Mouse (Mus musculus) embryonic facial prominence, embryonic 12.5 days (tissue): Measurements from ENCODE around the gene Atad2b. TPM values are rescaled to one million over a fixed set of nuclear protein-coding genes. Genes with fewer than 3 reads are reported as not detected.
"Not testable (repeated sequence)": the region's sequence is repeated elsewhere in the genome, so short reads cannot be mapped to it uniquely, and the experiment has no call there.

Experiments used
- ATAC-seq: fragments of 200-750 bp; cut with Nextera tagmentation; 2 replicates; pipeline ENCODE4 v1.8.0; 2017; ENCODE audit not compliant: insufficient number of reproducible peaks, insufficient read depth, low FRiP score, low TSS enrichment
- H3K27ac ChIP-seq: fragments of 300-500 bp; sonication (generic); 2 replicates; pipeline ENCODE4 v1.5.1; 2016; ENCODE audit warnings: mild to moderate bottlenecking
- H3K27me3 ChIP-seq: fragments of 300-500 bp; sonication (generic); 2 replicates; pipeline ENCODE4 v1.6.1; 2016; ENCODE audit warnings: mild to moderate bottlenecking, moderate library complexity
- H3K36me3 ChIP-seq: fragments of 300-500 bp; sonication (generic); 2 replicates; pipeline ENCODE4 v1.6.1; 2016; ENCODE audit warnings: mild to moderate bottlenecking
- H3K4me1 ChIP-seq: fragments of 300-500 bp; sonication (generic); 2 replicates; pipeline ENCODE4 v1.6.1; 2016
- H3K4me2 ChIP-seq: fragments of 300-500 bp; sonication (generic); replicated peaks from 2 replicates; pipeline ENCODE4 v1.6.1; 2016; ENCODE audit warnings: mild to moderate bottlenecking, moderate library complexity
- H3K4me3 ChIP-seq: fragments of 300-500 bp; sonication (generic); 2 replicates; pipeline ENCODE4 v1.5.1; 2016; ENCODE audit warnings: mild to moderate bottlenecking
- H3K9ac ChIP-seq: fragments of 300-500 bp; sonication (generic); 2 replicates; pipeline ENCODE4 v1.6.1; 2016; ENCODE audit warnings: mild to moderate bottlenecking, moderate library complexity
- H3K9me3 ChIP-seq: fragments of 300-500 bp; sonication (generic); 2 replicates; pipeline ENCODE4 v1.6.1; 2016; ENCODE audit warnings: mild to moderate bottlenecking, moderate library complexity
- WGBS: fragments of 180-500 bp; shearing (Covaris S2); methylation state at CpG from one replicate; pipeline ENCODE4 v1.1.7; 2016; 5-methylcytosine and 5-hydroxymethylcytosine counted together
- polyA plus RNA-seq: library from polyadenylated mRNA; unstranded; fragments of >200 nt; fragmentation: Nextera tagmentation; extraction: Ambion mirVana; gene quantifications from 2 replicates; pipeline ENCODE4 v1.2.1, GENCODE M21; 2016

Atad2b gene
- polyA plus RNA-seq, 1 experiment from 2014 or later, result 22.3 TPM

DNA sequence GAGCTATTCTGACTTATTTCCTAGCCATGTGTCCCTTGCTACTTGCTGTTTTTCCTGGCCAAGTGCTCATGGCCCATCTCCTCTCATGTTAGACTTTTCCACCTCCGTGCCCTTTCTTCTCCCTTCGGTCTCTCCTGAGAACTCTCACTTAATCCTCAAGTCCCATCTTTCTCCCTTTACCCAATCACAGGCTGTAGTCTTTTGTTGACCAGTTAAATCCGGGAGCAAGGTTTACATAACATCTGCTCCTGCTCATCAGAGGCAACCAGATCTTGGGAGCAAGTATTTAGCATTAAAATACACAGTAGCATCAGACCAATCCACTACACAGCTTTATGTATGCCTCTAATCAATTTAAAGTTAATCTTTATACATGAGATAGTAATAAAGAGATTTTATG, 2.7 kb upstream of the Atad2b start:
- Histone ChIP-seq H3K9ac (no peak overlapping the region), H3K27me3 (no peaks in the 10 kb centered on the region), H3K27ac (no peak overlapping the region), H3K36me3 (no peaks in the 10 kb centered on the region), H3K9me3 (no peaks in the 10 kb centered on the region), H3K4me1 (peaks cover 4% of the 10 kb centered on the region), H3K4me3 (no peak overlapping the region), H3K4me2 (no peak overlapping the region)
- 55% methylated on average over 3 of the region's 3 CpGs for WGBS
- no peak for ATAC-seq

DNA sequence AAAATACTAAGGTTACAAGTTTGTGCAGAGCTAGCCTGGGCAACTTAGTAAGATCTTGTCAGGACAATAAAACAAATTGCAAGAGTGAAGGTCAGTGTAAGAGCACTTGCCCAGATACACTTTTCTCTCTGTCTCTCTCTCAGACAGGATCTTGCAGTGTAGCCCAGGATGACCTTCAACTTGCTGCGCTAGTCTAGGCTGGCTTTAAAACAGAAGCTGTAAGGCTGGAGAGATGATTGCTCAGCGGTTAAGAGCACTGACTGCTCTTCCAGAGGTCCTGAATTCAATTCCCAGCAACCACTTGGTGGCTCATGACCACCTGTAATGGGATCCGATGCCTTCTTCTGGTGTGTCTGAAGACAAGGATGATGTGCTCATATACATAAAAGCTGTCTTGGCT, 2.2 kb upstream of the Atad2b start:
- 77% methylated on average over 3 of the region's 3 CpGs for WGBS
- peaks cover 7% of the 10 kb centered on the region for H3K4me1 ChIP-seq
- H3K9ac ChIP-seq, result no peak overlapping the region
- H3K4me2 ChIP-seq, result no peak overlapping the region
- no peaks in the 10 kb centered on the region for H3K36me3 ChIP-seq
- no peak overlapping the region for H3K4me3 ChIP-seq
- no peaks in the 10 kb centered on the region for H3K9me3 ChIP-seq
- no peaks in the 10 kb centered on the region for H3K27me3 ChIP-seq
- H3K27ac ChIP-seq, result no peak overlapping the region
- ATAC-seq, result no peak

DNA sequence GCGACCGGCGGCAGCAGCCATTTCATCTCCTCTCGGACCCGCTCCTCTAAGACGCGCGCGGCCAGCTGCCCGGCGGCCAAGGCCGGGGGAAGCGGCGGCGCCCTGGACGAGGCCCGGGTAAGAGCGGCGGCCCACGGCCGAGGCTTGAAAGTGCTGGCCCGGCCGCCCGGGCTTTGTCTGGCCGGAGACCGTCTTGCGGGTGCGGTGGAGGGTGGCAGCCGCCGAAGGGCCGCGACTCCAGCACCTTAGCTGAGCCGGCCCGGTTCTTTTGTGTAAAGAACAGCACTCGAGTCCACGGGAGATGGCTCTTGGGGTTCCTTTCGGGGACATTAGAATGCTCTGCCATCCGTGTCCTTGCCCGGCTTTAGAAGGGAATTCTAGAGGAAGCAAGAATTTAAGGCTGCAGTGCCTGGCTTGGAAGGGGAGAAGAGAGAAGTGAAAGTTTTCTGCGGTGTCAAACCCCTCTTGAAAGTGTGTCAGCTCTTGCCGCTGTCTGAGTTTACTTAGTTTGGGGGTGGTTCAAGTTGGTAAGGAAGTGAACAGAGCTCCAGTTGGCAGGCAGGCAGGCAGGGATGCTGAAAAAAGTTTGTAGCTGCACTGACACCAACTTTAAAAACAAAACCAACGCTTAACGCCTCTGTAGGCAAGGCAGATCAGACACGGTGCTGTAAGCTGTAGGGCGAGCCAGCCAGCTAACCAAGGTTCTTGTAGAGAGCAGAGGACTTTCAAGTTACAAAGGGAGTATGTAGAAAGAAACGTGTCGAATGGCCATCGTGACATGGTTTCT, 845 bp downstream of the Atad2b start:
- H3K4me2 ChIP-seq, result peak overlapping the region; percentile 60
- H3K27me3 ChIP-seq, result no peaks in the 10 kb centered on the region
- peak overlapping the region; percentile 99 for H3K27ac ChIP-seq
- peak overlapping the region; percentile 99 for H3K9ac ChIP-seq
- peaks cover 7% of the 10 kb centered on the region for H3K4me1 ChIP-seq
- no peaks in the 10 kb centered on the region for H3K36me3 ChIP-seq
- no peak for ATAC-seq
- under 1% methylated on average over 48 of the region's 48 CpGs for WGBS
- no peaks in the 10 kb centered on the region for H3K9me3 ChIP-seq
- H3K4me3 ChIP-seq, result peak overlapping the region; percentile 80

DNA sequence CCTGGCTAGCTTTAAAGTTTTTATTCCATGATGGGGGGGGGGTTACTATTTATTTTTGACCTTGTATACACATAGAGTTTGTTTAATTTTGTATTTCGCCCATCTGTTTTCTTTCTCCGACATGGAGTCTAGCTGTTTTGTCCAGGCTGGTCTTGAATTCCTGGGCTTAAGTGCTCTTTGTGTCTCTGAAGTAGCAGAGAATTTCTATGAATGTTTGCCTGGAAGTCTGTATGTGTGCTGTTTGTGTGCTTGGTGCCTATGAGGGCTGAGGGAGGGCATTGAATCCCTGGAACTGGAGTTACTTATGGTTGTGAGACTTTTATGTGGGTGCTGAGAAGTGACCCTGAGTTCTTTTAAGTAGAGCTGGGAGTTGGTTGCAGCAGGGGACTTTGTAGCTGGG, 11.0 kb downstream of the Atad2b start:
- H3K4me3 ChIP-seq, result no peak overlapping the region
- no peak for ATAC-seq
- H3K4me1 ChIP-seq, result no peaks in the 10 kb centered on the region
- H3K27ac ChIP-seq, result no peak overlapping the region
- no peaks in the 10 kb centered on the region for H3K9me3 ChIP-seq
- 95% methylated on average over 2 of the region's 2 CpGs for WGBS
- H3K36me3 ChIP-seq, result no peaks in the 10 kb centered on the region
- H3K27me3 ChIP-seq, result no peaks in the 10 kb centered on the region
- no peak overlapping the region for H3K9ac ChIP-seq
- H3K4me2 ChIP-seq, result no peak overlapping the region

DNA sequence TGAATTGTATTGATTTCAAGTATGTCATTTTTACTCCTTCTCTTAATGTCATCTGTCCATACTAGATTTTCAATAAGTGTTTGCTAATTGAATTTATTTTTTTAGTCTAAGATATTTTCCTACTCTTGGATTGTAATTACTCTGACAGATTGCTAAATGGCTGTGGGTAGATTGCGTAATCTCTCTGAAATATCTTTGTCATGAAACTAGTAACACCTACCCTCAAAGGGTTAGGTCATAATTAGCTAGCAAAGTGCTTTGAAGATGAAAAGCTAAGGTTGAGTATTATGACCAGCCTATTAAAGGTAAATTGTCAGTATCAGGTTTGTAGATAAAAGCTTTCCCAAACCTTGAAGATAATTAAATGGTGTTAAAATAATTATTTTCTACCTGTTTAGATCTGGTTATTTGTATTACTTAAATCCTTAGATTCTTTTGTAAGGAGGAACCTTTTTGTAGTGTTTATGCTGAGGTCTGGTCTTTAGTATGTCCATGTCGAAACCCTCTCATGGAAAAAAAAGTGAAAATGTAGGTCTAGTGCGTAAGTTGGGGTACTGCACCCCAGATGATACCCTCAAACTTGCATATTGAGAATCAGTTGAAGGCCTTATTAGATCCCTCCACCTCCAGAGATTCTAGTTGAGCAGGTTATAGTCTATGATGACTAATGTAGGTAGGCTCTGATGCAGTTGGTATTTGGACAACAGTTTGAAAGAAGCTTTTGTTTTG, 13.8 kb downstream of the Atad2b start:
- H3K4me1 ChIP-seq, result no peaks in the 10 kb centered on the region
- no peaks in the 10 kb centered on the region for H3K36me3 ChIP-seq
- no peaks in the 10 kb centered on the region for H3K9me3 ChIP-seq

DNA sequence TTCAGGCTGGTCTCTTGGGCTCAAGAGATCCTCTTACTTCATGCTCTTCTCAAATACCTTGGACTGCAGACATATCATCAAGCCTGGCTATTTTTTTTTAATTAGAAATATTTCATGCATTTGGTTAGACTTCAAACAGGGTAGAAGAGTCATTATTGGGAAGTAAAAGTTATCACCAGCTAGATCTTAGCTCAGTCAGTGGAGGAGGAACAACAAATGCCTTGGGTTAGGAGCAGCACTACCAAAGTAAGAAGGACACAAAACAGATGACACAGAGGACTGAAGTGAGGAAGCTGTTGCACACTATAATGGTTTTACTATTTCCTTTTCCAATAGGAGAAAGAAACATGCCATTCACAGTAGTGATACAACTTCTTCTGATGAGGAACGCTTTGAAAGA, 35.1 kb downstream of the Atad2b start:
- no peak overlapping the region for H3K9ac ChIP-seq
- H3K9me3 ChIP-seq, result no peaks in the 10 kb centered on the region
- H3K4me3 ChIP-seq, result no peak overlapping the region
- H3K27me3 ChIP-seq, result no peaks in the 10 kb centered on the region
- H3K36me3 ChIP-seq, result peaks cover 60% of the 10 kb centered on the region
- H3K4me1 ChIP-seq, result no peaks in the 10 kb centered on the region
- no peak overlapping the region for H3K4me2 ChIP-seq
- ATAC-seq, result no peak
- H3K27ac ChIP-seq, result no peak overlapping the region
- WGBS, result 96% methylated on average over 1 of the region's 1 CpGs

More for the DNA sequence above, 13.8 kb downstream of the Atad2b start:
- Histone ChIP-seq H3K4me2 (no peak overlapping the region), H3K4me3 (no peak overlapping the region), H3K9ac (no peak overlapping the region), H3K27ac (no peak overlapping the region), H3K27me3 (no peaks in the 10 kb centered on the region)
- 92% methylated on average over 3 of the region's 3 CpGs for WGBS
- ATAC-seq, result no peak

DNA sequence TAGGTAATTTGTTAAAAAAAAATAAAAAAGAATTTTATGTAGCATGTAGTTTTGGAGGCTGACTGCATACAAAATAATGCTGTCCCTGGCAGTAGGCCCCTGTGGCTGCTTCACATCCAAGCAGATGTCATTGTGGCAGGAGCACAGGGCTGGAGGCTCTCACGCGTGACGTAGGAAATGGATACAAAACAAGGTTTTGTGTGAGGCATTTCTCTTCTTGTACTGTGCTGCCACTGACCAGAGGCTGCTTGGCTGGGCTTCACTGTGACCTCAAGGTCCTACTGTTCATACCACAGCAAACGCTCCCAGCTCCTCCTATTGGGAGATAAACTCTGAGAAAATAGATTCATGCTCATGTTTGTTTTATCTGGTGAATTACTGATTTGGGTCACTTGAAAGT, 36.0 kb downstream of the Atad2b start:
- 86% methylated on average over 4 of the region's 4 CpGs for WGBS
- no peak overlapping the region for H3K4me3 ChIP-seq
- no peak overlapping the region for H3K4me2 ChIP-seq
- no peaks in the 10 kb centered on the region for H3K9me3 ChIP-seq
- H3K27ac ChIP-seq, result no peak overlapping the region
- H3K27me3 ChIP-seq, result no peaks in the 10 kb centered on the region
- no peak overlapping the region for H3K9ac ChIP-seq
- peaks cover 54% of the 10 kb centered on the region for H3K36me3 ChIP-seq
- H3K4me1 ChIP-seq, result no peaks in the 10 kb centered on the region
- no peak for ATAC-seq

DNA sequence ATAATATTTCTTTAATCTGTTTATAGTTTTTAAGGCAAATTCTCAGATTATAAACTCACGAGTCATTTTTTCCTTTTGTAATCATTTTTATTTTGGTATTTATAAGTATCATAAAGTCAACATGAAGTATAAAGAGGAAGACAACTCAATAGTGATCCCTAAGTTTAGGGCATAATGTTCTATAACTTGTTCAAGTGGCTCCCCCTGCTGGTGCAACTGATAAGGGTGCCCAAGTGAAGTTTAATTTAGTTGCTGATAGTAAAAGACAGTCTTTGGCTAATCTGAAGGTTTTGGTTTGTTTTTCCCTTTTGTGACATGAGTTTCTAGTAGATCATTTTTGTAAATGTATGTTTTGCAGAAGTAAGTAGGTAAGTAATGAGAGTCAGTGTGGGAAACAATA, 55.8 kb downstream of the Atad2b start:
- Histone ChIP-seq H3K4me2 (no peak overlapping the region), H3K9ac (no peak overlapping the region), H3K27me3 (no peaks in the 10 kb centered on the region), H3K4me3 (no peak overlapping the region), H3K9me3 (no peaks in the 10 kb centered on the region), H3K4me1 (no peaks in the 10 kb centered on the region), H3K36me3 (peaks cover 38% of the 10 kb centered on the region), H3K27ac (no peak overlapping the region)
- no peak for ATAC-seq
- 49% methylated on average over 1 of the region's 1 CpGs for whole genome bisulfite sequencing

DNA sequence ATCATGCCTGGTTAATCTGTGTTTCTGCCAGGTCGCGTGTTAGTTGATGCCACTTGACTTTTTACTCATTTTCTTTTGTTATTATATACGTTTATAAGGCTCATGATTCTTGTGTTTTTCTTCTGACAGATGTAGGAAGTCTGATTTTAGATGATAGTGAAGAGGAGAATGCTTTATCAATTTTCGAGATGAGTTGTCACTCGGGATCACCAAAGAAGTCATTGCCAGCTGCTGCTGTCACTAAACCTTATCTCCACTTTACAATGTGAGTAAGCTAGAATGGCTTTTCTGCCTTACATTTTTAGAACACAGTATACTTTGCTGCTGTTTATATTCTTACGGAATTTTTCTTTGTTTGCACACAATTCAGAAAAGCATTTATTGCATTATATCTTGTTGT, 61.2 kb downstream of the Atad2b start:
- H3K4me3 ChIP-seq, result no peak overlapping the region
- peaks cover 42% of the 10 kb centered on the region for H3K36me3 ChIP-seq
- 91% methylated on average over 6 of the region's 6 CpGs for WGBS
- no peaks in the 10 kb centered on the region for H3K27me3 ChIP-seq
- no peak overlapping the region for H3K27ac ChIP-seq
- no peak for ATAC-seq
- no peaks in the 10 kb centered on the region for H3K9me3 ChIP-seq
- H3K4me2 ChIP-seq, result no peak overlapping the region
- H3K9ac ChIP-seq, result no peak overlapping the region
- no peaks in the 10 kb centered on the region for H3K4me1 ChIP-seq

DNA sequence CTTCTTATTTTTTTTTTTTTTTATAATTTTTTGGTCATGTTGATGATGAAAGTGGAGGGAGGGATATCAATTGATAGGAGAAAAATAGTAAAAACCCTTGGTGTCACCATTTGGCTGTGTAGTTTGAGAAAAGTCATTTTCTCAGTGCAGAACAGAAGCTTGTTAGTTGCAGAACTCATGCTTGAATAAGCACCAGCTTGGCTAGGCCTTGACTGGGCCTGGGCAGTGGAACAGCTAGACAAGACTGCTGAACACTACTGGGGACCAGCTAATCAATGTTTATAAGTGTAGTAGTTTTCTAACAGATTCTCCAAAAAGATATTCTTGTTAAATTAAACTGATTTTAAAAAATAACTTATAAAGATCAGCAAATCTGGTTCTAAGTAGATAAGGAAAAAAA, 79.8 kb downstream of the Atad2b start:
- Histone ChIP-seq H3K4me3 (no peak overlapping the region), H3K4me1 (no peaks in the 10 kb centered on the region), H3K36me3 (0 out of 2 replicates have a peak, but pooled peaks cover under 1% of the 10 kb centered on the region), H3K4me2 (no peak overlapping the region), H3K9ac (no peak overlapping the region), H3K9me3 (no peaks in the 10 kb centered on the region), H3K27ac (no peak overlapping the region), H3K27me3 (no peaks in the 10 kb centered on the region)
- ATAC-seq, result no peak

DNA sequence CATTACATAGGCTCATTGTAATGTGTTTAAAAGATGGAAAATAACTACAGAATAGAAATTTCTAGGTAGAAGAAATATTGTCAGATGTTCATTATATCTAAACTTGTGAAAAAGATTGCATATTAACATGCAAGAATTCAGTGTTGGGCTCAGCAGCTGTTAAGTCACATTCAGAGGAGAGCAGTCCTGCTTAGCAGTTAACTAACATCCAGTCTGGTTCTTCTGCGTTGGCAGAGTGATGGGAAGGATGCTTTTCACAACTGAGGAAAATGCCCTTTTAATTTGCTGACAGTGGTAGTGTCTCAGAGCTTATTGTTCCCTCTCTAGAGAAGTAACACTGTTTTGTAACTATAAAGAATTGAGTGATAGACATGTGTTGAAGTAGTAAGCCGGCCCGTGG, 88.2 kb downstream of the Atad2b start:
- no peaks in the 10 kb centered on the region for H3K9me3 ChIP-seq
- no peak for ATAC-seq
- no peaks in the 10 kb centered on the region for H3K27me3 ChIP-seq
- H3K4me3 ChIP-seq, result no peak overlapping the region
- H3K4me1 ChIP-seq, result no peaks in the 10 kb centered on the region
- 79% methylated on average over 3 of the region's 3 CpGs for WGBS
- no peak overlapping the region for H3K4me2 ChIP-seq
- H3K36me3 ChIP-seq, result no peaks in the 10 kb centered on the region; the same call in 1 of the 2 replicates
- no peak overlapping the region for H3K9ac ChIP-seq
- no peak overlapping the region for H3K27ac ChIP-seq

DNA sequence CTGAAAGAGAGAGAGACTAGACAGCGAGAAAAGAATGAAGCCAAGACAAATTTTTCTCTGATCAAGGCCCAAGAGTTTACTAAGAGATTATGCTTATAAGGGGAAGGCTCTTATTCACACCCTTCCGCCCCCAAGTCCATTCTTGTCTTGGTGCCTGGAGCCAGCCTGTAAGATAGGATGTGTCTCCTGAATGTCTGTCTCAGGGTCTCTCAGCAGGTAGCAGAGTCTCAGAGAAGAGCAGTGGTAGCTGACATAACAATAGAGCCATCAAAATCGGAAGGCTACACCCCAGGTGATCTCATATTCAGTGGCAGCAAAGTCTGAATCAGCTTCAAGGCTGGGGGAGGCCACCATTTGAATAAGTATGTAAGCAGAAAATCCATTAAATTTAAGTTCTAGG, 88.6 kb downstream of the Atad2b start:
- not testable (repeated sequence) for H3K27me3 ChIP-seq, H3K4me3 ChIP-seq, H3K4me2 ChIP-seq, H3K4me1 ChIP-seq, H3K36me3 ChIP-seq, H3K9me3 ChIP-seq, H3K9ac ChIP-seq, ATAC-seq, H3K27ac ChIP-seq
- 64% methylated on average over 3 of the region's 3 CpGs for WGBS
